Mouse (Mus musculus) erythroblast, embryonic 14.5 days (primary cell): ENCODE results near the gene Ypel5.

ENCODE experiments used
- GATA1 ChIP-seq: IDR thresholded peaks from 2 replicates; pipeline ENCODE4 v1.6.1; 2012; ENCODE audit warnings: low read length, inconsistent platforms, mixed read lengths
- TAL1 ChIP-seq: IDR thresholded peaks from 3 replicates; pipeline ENCODE4 v1.6.1; 2012; ENCODE audit warnings: low read length, inconsistent platforms, mixed read lengths

DNA sequence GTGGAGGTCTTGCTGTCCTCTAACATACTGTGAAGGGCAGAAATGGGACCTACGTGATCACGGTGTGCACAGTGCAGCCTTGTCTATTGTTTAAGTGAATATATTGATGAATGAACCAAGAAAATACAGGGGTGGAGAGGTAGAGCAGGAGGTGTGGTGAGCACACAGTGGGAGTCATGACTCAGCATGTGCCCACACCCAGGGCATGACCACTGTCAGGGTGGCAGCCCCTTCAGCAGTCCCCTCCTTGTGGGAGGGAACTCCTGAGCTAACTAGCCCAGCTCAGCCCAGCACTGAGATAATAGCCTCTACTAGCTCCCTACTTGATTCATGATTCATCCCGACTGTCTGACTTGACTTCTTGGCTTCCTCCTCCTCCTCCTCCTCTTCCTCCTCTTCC, 62.5 kb downstream of the Ypel5 start:
- TF ChIP-seq GATA1, result no peak
- no peak for TF ChIP-seq TAL1
